Mouse (Mus musculus) right cerebral cortex, adult 18-20 months (tissue): Measurements from ENCODE around the gene Nav1.

Experiments
- DNase-seq: peaks from one replicate; pipeline ENCODE4 v3.0.0; 2022; ENCODE audit warnings: mixed read lengths

Gene Nav1

DNA sequence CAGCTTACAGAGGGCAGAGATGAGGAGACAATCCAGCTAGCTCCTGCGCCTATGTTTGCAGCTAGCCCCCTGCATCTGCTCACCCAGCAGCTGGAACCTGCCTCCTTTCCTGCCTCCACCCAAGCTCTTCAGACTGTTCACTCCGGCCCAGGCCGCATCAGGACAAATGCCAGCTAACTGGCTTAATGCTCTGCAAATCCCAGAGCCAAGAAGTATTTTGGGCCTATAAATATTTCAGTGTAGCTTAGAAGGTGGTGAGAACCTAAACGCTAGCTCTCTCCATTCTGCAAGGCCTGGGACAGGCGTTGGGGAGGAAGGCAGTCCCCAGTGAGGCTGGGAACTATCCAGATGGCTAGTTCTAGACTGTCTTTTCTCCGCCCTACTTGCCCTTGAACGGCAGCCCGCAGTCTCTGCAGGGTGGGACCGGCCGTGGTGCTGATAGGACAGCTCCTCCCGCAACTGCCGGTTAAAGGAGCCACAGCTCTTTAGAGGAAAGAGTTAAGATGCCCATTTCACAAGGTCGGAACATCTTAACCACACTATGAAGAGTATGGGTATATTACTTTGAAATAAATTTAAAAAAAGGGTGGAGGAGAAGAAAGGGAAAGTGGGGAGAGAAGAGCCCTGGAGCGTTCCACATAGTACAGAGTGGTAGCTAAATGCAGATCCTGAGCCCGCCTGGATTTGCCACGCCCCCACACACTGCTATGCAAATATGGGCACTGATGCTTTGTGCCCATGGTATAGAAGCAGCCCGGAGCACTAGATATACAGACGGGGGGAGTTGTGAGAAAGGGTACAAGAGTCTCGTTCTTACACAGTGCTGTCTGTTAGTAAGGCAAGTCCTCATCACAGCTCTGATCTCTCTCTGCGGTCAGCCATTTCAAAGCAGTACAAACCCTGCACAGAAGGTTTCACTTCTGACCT is 8.9 kb upstream of the Nav1 start:
- peak; percentile 70 for DNase-seq

DNA sequence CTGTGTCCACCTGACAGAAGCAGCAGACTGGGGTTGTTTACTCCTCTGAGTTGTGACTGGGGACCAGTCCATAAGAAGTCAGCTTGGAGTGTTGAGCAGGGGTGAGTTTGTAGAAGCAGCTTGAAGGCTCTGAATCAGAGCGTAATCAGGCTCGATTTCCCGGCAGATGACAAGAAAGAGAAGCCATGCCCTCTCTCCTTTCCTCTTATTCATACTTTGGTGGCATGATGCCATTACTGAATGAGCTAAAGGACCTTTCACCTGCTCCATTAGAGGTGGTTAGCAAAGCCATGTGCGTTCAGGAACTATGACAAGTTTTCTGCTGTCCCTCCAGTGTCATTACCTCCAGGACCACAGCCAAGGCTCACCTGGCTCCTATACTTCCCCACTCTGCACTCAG is 2.5 kb upstream of the Nav1 start:
- no peak for DNase-seq

DNA sequence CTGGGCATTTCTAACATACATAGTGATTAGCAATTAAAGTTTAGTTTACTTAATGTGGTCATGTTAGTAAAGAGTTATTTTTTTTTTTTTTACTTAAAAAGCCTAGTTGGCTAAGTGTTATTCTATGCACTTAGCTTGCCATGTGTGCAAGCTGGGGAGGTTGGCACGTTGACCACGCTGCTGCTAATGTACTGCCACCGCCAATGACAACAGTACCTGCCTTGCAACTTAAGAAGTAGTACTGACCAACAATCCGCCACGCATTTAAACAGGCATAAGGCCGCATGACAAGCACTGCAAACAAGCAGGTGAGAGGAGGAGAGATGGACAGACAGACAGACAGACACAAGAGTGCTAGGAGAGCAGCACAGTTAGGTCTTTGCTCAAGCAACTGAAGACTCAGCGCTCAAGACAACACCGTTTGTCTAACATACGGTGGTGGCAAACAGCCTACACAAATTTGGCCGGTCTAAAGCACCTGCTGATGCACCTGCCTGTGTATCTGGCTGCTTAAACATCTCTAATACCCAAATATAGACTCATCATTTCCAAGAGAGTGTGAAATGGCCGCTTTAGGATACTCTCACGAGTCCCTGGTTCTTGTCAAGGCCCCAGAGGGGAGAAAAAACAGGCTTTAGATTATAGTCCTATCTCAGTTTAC is 610 bp downstream of the Nav1 start:
- DNase-seq = no peak

DNA sequence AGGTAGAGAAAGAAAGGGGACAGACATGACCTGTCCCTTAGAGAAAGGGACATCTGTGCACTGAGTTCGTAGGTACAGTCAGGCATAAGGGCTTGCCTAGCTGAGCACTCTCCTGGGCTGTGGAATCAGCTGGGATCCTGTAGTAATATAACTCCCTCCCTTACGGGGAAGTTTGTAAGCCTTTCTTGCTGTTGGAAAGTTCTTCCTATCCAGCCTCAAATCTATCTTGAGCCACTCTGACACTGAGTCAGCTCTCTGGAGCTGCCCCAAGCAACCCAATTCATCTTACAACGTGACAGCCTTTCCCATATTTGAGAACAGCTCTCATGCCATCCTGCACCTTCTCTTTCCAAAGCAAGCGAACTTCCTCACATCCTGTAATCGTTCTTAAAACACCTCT is 1.6 kb downstream of the Nav1 start:
- no peak for DNase-seq

DNA sequence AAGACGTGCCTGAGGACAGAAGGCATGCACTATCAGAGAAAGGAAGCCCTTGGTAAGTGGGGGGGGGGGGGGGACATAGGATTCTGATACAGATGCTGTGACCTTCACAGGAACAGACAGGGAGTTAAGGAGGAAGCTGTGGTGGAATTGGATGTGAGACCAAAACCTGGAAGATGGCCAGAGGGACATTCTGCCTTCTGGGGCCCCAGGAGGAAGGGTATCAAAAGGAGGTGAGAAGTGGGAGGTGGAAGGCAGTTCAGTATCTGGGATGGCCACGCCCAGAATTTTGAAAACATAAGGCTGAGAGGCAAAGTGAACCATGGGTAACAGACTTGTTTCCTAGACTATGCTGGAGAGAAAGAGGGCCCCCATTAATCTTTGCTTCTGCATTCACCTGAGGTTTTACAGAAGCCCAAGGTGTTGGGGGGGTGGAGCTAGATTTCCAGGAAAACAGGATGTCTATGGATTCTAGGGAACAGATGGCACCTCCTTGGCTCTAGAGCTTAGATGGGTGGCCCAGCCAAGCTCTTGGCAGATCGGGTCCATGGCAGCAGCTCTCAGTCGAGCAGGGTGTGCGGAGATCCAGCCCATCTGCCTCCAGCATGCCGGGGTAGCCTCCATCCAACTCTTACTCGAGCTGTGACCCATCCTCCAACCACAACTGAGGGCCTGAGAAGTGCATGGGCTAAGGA is 2.6 kb downstream of the Nav1 start:
- DNase-seq = no peak

DNA sequence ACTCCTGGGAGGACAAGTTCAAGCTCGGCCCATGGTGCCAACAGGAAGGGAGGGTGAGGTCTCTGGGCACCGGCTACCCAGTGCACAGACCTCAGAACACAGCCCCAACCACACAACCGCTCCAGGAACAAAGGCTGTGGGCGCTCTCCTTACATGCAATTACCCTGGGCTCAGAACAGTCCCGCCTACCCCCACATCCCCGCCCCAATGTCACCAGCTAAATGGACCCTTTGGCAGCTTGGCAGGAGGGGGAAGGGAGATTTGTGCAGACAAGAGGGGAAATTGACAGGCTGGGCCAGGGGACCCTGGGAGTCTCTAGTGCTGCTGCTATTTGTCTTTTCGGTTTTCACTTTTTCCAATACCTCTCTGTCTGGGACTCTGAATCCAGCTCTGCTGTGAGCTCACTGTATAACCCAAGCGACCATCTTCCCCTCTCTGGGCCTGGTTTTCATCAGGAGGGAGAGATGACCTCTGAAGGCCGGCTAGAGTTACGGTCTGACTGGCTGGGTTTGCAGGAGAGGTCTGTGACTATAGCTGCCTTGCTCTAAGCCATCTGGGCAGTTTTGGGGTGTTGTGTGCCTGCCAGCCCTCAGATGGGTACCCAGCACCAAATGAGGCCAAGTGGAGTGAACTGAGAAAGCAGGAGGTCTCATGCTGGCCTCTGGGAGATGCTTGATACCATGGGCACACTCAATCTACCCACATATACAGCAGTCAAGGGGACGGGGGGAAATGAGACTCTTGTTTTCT is 3.8 kb downstream of the Nav1 start:
- DNase-seq = no peak

DNA sequence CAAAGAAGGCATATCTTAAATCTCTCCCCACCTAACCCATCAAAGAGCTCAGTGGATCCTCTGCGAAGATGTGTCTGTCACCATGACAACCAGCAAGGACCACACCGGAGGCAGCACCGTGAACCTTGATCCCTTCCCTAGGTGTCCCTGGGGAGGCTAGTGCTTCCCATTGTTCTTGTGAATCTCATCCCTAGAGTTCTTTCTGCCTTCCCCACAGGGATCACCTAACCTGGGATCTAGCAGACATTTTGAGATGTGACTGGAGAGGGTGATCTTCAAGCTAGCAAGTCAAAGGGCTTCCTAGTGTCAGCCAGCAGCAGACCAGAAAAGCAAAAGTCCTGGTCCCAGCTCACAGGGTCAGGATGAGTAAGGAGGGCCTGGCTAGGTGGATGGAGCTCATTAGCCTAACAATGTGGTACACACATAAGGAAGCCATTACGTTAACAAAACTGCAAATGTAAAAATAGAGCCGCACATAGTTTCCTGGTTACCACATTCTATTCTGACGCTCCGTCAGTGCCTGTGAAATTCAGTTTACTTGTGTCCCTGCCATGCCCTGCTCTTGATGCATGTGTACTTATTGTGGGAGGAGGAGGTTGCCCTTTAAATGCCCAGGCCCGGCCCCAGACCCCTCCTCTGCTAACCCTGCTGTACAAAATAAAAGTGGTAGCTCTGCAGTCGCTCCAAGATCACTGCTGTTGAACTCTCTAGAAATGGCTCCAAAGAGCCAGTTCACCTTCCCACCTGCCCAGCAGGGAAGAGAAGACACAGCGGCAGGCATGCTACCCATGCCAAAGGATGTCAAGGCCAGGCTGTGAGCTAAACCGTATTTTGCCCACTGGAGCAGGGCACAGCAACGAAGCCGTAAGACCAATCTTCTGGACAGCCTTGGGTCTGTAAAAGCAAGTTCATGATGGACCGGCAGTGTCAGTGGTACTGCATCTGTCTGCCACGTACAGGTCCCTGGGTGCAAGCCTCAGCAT is 6.8 kb downstream of the Nav1 start:
- no peak for DNase-seq

DNA sequence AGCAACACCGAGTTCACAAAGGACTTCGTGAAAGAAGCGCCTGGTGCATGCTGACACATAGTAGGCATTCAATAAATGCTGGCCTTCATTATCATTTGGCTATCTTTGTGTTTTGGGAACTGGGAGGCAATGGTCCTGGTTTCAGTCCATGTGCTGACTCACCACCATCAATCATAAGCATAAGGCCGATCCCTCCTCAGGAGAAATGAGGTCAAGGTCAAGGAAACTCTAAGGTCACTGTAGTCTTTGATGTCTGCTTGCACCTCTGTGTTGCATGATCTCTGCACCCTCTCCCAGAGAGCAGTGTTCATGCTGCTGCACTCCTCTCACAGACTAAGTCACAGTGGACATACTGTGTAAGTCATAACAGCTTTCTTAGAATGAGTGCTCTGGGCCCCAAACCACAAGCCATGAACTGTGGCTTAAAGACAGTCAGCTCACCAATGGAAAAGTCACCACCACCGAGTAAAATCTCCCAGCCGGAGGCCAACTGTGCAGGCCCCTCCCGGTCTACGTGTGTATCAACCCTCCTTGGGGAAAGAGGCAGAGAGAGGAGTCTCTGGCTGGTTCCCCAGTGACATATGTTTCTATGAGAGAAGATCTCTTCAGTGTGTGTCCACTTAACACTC is 8.7 kb downstream of the Nav1 start:
- DNase-seq = no peak

DNA sequence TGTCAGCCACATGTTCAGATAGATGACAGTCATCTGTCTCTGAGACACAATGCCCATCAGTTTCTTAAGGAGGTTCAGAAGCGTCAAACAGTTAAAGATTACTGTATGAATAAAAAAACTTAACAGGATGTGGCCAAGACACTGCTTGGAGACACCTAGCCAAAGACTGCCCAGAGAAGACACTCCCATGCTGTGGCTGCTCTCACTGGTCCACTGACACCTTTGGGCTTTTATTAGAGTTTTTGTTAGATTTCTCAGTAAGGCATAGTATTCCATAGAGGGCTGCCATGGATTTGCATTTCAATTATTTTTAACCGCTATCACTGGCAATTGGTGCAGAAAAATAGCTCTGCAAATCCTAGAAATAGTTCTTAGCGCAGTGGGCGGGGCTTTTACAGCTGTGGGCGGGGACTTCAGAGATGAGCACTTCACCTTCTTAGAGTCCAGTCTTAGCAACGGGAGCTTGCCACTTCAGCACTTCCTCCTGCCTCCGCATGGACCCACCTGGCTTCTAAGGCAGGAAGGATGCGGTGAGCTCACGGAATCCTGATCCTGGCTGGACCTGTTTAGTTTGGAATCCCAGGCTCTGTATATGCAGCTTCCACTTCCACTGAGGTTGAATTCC is 12.7 kb downstream of the Nav1 start:
- DNase-seq = no peak

DNA sequence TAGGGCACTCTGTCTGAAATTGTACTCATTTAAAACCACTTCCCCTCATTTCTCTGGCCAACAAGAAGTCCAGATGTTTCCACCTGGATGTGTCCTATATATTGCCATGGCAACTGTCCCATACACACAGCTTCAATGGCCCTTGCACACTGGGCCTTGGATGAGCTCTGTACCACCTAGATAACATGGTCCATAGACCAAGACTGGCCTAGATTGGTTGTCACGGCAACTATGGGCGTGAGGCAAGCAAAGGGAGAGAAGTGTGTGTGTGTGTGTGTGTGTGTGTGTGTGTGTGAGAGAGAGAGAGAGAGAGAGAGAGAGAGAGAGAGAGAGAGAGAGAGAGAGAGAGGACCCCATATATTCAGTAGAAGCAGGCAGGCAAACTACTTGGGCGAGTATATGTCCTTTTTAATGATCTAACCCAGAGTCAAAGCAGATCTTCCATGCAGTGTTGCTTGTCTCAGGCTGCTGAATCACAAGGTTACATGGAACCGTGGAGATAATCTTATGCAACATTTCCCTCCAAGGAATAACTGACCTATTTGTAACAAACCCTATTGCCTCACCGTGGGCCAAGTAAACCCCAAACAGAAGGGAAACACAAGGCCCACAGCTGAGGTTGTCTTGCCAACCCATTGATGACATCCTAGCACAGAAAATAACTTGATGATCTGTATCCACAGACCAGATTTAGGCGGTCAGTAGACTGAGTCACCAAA is 13.4 kb downstream of the Nav1 start:
- DNase-seq = no peak

DNA sequence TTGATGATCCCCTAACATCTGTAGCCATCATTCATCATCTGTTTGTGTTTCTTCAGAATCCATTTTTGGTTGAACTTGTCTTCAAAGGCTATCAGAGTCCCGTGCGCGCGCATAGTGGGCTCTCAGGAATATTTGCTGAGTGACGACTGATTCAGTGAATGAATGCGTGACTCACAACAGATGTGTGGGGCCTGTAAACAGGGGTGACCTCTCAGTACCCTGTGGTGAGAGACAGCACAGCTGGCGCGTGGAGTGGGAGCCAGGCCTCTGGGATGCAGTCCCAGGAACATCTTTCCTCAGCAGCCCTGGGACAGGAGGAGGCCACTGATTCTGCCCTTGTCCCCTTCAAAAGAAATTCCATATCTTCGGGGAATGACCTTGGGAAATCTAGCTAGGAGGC is 16.3 kb downstream of the Nav1 start:
- DNase-seq = no peak

DNA sequence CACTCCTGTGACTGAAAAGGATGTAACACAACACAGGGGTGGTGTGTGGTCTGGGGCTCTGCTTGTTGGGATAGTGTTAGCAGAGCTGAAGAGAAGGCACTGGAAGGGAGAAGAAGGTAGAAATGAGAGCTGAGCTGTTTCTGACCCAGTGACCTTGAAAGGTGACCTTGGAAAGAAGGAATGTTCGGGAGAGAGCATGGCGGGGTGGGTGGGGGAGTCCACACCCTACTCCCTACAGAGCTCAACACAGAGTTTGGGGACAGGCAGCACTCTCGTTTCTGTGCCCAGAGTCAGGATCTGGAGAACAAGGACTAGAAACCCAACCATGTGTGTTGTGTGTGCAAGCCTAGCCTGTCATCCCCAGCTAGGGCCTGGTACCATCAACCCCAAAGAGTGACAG is 18.1 kb downstream of the Nav1 start:
- DNase-seq = no peak

DNA sequence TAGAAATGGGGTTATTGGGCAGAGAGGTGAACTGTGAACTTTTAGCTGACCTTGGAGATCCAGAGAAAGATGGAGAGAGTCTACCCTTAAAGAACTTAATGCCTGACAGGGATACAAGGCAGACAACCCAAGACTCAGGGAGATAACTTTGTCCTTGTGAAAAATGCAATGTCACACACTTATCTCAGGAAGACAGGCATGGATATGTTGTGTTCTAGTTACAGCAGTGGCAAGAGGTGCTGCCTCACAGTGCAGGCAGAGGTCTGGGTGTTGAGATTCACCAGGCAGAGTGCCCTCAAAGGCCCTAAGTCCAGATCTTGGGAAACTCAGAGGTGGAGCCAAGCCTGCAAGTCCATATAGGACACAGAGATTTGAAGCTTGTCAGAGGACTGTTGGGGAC is 20.2 kb downstream of the Nav1 start:
- DNase-seq = no peak

DNA sequence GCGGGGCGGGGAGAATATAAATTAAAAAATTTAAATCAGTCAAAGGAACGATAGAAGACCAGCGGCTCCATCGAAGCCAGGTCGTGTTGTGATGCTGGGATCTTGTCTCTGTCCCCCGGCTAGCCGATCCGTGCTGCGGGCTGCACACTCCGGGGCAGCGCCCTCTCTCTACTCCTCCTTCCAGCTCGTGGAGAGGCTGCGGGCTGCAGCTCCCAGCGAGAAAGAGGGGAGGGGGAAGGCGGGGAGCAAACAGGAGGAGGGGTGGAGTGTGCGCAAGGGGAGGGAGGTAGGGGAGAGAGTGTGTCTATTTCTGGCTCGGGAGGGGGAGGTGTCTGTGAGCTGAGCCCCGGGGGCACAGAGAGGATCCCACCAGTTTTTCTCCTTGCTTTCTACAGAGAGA is 21.5 kb downstream of the Nav1 start:
- DNase-seq = peak; percentile 77

DNA sequence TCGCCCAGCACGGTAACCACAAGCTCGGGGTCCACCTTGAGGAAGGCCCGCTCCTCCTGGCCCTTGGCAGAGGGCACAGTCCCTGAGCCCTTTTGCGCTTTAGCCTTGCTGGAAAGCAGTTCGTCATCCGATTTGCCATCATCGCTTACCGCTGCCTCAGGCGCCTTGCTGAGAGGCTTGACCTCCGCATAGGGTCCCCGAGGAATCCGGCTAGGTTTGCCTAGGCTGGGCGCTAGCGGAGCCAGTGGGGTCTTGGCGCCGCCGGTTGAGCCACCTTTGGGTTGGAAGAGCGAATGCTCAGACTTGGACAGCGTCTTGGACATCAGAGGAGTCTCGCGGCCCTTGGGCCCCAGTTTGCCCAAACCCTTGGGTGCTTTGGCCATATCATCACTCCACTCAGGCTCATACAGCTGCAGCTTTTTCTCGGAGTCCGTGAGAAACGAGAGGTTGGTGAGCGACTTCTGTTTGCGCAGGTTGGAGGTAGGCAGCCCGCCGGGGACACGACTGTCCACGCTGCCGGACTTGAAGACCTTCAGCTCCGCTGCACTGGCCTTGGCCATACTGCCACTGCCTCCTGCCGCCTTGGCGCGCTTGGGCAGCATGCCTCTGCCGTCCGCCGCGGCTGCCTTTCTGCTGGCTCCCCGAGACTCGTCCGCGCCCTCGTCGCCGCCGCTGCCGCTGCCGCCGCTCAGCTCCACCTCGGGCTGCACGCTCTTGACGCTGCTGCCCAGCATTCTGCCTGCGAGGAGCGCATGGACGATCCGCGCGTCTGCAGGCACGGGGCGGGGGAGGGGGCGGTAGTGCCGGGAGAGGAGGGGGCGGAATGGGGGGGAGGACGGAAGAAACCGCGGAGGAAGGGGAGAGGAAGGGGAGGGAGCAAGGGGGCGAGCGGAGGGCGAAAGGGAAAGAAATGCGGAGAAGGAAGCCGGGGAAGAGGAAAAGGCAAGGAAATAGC is 22.2 kb downstream of the Nav1 start:
- peak; percentile 76 for DNase-seq

DNA sequence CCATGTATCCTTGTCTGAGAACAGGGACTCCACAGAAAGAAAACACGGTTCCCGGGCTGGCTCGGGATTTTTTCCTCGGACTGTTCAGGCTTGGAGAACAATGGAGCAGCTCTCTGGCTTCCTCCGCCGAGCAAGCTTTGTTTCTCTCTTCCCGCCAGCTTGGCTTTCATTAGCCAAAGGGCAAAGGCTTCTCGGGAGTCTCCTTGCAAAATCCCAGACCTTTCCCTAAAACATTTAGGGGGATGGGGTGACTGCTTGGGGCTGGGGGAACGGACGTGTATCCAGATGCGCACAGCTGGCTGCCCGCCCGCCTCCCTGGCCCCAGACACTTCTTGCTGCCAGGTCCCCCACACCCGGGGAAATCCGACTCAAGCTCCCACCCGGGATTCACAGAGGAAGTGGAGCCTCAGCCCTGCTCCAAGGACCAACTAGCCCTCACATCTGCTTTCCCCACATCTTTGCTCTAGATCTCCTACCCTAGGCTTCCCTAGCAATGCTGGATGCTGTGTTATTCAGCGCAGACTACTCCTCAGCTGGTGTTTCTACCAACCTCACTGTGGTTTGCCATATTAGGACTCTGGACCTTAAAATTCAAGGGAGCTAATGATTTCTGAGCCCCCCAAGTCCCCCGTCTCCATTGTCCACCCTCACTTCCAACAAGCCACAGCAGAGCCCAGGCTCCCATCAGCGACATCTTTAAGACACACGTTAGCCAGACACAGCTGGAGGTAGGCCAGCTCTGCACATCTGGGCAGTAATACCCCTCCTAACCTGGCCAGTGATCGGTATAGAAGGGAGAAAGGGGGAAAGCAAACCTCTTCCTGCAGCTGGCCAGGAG is 23.2 kb downstream of the Nav1 start:
- DNase-seq = no peak

DNA sequence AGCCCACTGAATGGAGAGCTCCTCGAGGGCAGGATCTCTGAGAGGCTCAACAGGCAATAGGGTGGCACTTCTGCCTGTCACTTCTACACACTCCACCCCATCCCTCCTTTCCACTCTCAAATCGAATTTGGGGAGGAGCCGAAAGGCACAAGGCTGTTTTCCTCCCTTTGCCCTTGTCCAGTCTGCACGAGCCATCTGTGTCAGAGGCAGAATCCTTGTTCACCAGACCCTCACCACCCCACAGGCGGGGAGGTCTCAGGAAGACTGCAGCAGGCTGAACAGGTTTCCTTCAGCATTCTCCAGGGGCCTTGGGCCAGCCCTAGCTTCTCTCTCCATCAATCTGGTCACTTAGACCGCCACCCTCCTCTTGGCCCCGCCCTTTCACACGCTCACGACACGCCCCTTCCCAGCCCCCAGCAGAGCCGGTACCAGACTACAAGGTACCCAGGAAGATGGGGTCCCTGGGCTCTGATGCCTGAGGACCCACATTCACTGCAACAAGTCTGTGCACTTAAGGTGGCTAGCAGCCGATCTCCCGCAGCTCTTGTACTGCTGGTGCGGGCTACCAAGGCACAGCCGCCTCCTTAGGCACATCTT is 23.9 kb downstream of the Nav1 start:
- DNase-seq = peak; percentile 73

DNA sequence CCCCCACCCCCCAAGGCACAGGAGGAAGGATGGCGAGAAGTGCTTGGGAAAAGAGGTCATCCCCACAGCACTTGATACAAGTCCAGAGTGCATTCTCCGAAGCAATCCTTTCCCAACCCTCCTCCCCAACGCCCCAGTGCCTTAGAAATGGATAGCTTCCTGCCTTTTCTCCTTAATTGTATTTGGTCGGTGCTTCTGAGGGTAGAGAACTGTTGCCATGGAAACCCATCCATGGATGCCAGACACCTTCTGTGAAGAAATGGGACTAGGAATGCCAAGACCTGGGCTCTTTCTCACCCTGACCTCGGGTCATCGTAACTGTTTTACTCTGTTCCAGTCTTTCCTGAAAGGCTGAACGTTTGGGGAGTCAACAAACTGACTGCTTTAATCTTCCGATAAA is 26.1 kb downstream of the Nav1 start:
- no peak for DNase-seq
